Mouse (Mus musculus) T-cell, adult 66 days (primary cell): ENCODE results near the gene Kank1. TPM values are rescaled to one million over a fixed set of nuclear protein-coding genes. Genes with fewer than 3 reads are reported as not detected.

ENCODE experiments used
- total RNA-seq, 2 experiments: library from RNA; stranded (reverse); gene quantifications; 3 replicates in 1 of 2; 4 replicates in 1 of 2; pipeline ENCODE4 v1.2.4; 2023

Kank1 gene
- total RNA-seq: under 1 TPM in 1 of 2 experiments, not detected in 1; 0.27 TPM

GRCm38 (mm10) chr19:25236596-25237491 lies at the start of gene Kank1:
Gene Kank1, plus strand, starts transcription at chr19:25236975.

Other genes starting within 250 kb of the Kank1 start
- 100 to 1,000 TPM; 293 to 309 TPM for gene Dock8, start 237.4 kb upstream of the Kank1 start, total RNA-seq